8 mouse cellular contexts compared by ENCODE assay signal in the genomic region with DNA sequence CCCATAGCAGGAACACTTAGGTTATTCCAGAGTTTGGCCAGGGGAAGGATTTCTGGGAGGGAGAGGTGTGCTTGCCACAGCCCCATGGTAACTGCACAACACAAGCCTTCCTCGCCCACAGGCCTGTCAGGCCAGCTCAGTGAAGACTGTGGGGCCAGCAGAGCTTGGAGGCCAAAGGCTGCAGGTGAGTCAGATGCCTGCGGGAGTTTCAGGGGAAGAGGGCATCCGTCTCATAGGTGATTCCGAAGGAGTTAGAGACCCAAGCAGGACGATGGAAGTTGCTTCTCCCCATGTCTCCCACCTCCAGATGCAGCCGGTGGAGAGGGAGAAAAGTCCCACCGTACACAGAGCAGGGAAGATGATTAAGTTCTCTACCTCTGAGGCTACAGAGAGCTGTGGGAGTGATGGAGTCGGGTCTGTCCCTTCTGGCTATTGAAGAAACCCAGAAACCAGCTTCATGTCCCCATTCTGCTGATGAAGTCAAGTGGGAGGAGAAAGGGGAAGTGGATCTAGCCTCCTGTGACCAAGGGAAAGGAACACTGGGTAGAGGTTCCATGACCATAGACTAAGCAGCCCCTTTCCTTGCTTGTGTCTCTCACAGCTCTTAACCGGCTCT. TPM values are rescaled to one million over a fixed set of nuclear protein-coding genes. Genes with fewer than 3 reads are reported as not detected.
DNase-seq lines count a peak whose midpoint lies in the region; ATAC-seq and TF ChIP-seq lines count a peak whose summit lies in the region.

A gene (plus strand): TSS at position 120 of the 616 bp plus-strand sequence.

- H3K27ac ChIP-seq in liver, adult 2 months (replicated peaks; ENCODE audit: insufficient read depth, low read depth, low read length): peak within 1 kb of the TSS; percentile 86
- H3K27ac ChIP-seq in embryonic facial prominence, embryonic 14.5 days (replicated peaks; ENCODE audit: low read depth, low read length): peak within 1 kb of the TSS; percentile 88
- peak within 1 kb of the TSS; percentile 78 for H3K27ac ChIP-seq in intestine, embryonic 14.5 days (ENCODE audit: low read depth)

- no peak within 1 kb of the TSS for H3K4me3 ChIP-seq in liver, adult 2 months (ENCODE audit: insufficient read depth, low read depth, low read length)
- no peak within 1 kb of the TSS for H3K4me3 ChIP-seq in embryonic facial prominence, embryonic 14.5 days (ENCODE audit: low read depth, low read length)
- no peak within 1 kb of the TSS for H3K4me3 ChIP-seq in intestine, embryonic 14.5 days (ENCODE audit: low read depth, low read length)

- no peak within 1 kb of the TSS for H3K4me2 ChIP-seq in embryonic facial prominence, embryonic 14.5 days (ENCODE audit: low read depth, low read length)
- H3K4me2 ChIP-seq in intestine, embryonic 14.5 days (ENCODE audit: low read length): peak within 1 kb of the TSS; percentile 39; the same call in 1 of the 2 replicates

- H3K27me3 ChIP-seq in liver, adult 2 months (ENCODE audit: control insufficient read depth, insufficient read depth, low read length): no peaks in the 10 kb centered on the region
- H3K27me3 ChIP-seq in embryonic facial prominence, embryonic 14.5 days (replicated peaks; ENCODE audit: control insufficient read depth, insufficient read depth, low read length): peaks cover 3% of the 10 kb centered on the region; the same call in 1 of the 2 replicates
- peaks cover 4% of the 10 kb centered on the region for H3K27me3 ChIP-seq in intestine, embryonic 14.5 days (replicated peaks; ENCODE audit: control insufficient read depth, insufficient read depth, low read length)

- peak within 1 kb of the TSS; percentile 27; the same call in 1 of the 2 replicates for H3K9ac ChIP-seq in liver, adult 2 months (ENCODE audit: low read depth, low read length)
- H3K9ac ChIP-seq in embryonic facial prominence, embryonic 14.5 days (ENCODE audit: low read depth, low read length): 0 out of 2 replicates have a peak within 1 kb of the TSS, but pooled peaks have one; percentile 52
- peak within 1 kb of the TSS; percentile 20; the same call in 1 of the 2 replicates for H3K9ac ChIP-seq in intestine, embryonic 14.5 days (ENCODE audit: low read length)

- peaks cover 42% of the 10 kb centered on the region for H3K36me3 ChIP-seq in liver, adult 2 months (ENCODE audit: control insufficient read depth, insufficient read depth, low read length)
- H3K36me3 ChIP-seq in embryonic facial prominence, embryonic 14.5 days (ENCODE audit: control insufficient read depth, insufficient read depth, low read length): peaks cover 12% of the 10 kb centered on the region
- H3K36me3 ChIP-seq in intestine, embryonic 14.5 days (ENCODE audit: control insufficient read depth, insufficient read depth, low read length): 0 out of 2 replicates have a peak, but pooled peaks cover 4% of the 10 kb centered on the region

- TF ChIP-seq CTCF in liver, adult 2 months (IDR thresholded peaks at IDR 0.05; ENCODE audit: low read depth, low read length): no peak

- DNase-seq in liver, adult 2 months (ENCODE audit: extremely low read depth, low read depth, low spot score): no peak
- DNase-seq in liver: no peak
- no peak for DNase-seq in embryonic facial prominence, embryonic 14.5 days (ENCODE audit: low spot score)
- no peak for DNase-seq in intestine, embryonic 14.5 days (ENCODE audit: low spot score)
- DNase-seq in frontal cortex, postnatal 36 days (ENCODE audit: low spot score in 2 of 2): no peak
- DNase-seq in cerebellum, adult 18-20 months: no peak
- DNase-seq in spleen, postnatal 10 days (ENCODE audit: low spot score in 2 of 2): no peak

- peaks cover 15% of the 10 kb centered on the region for H3K4me1 ChIP-seq in liver, adult 2 months (ENCODE audit: control insufficient read depth, insufficient read depth, low read length)
- H3K4me1 ChIP-seq in embryonic facial prominence, embryonic 14.5 days (ENCODE audit: control insufficient read depth, insufficient read depth, low read length): peaks cover 21% of the 10 kb centered on the region
- peaks cover 25% of the 10 kb centered on the region for H3K4me1 ChIP-seq in intestine, embryonic 14.5 days (replicated peaks; ENCODE audit: control insufficient read depth, insufficient read depth, low read length)

- 75% methylated on average over 9 of the region's 9 CpGs for WGBS in liver, adult 2 months
- WGBS in embryonic facial prominence, embryonic 14.5 days: 80% methylated on average over 9 of the region's 9 CpGs
- WGBS in intestine, embryonic 14.5 days: 80% methylated on average over 9 of the region's 9 CpGs

- 0 out of 2 replicates have a peak, but pooled peaks have one; percentile 40 for TF ChIP-seq POLR2A in liver, adult 2 months (IDR thresholded peaks at IDR 0.05; ENCODE audit: extremely low read depth, insufficient read depth, low read length)

- no peaks in the 10 kb centered on the region for H3K9me3 ChIP-seq in embryonic facial prominence, embryonic 14.5 days (ENCODE audit: control insufficient read depth, low read length)
- H3K9me3 ChIP-seq in intestine, embryonic 14.5 days (ENCODE audit: control insufficient read depth, low read length): no peaks in the 10 kb centered on the region

- no peak for ATAC-seq in embryonic facial prominence, embryonic 14.5 days (ENCODE audit: low read depth)
- no peak for ATAC-seq in intestine, embryonic 14.5 days (replicated peaks; ENCODE audit: low FRiP score, low TSS enrichment, low read depth)
- ATAC-seq in monocyte, adult 5-6 weeks (replicated peaks; ENCODE audit: insufficient number of reproducible peaks, low FRiP score, low TSS enrichment, poor library complexity, severe bottlenecking): peak; percentile 18; the same call in 1 of the 2 replicates

- H3K79me2 ChIP-seq in liver, adult 2 months (ENCODE audit: control insufficient read depth, insufficient read depth, low read length): no peaks in the 10 kb centered on the region

RNA-seq across cellular contexts. Expression of the gene that starts here (rescaled TPM):
- not detected in 2 replicates for total RNA-seq in liver, adult 2 months (2014; rRNA removed)
- polyA plus RNA-seq in liver, adult 2 months (2012; rRNA removed): 0.17 TPM in 1 of 2 replicates, not detected in the other
- polyA plus RNA-seq in embryonic facial prominence, embryonic 14.5 days (2014; fragmentation: Nextera tagmentation; extraction: Ambion mirVana): 0.30 and 0.84 TPM in 2 replicates
- polyA plus RNA-seq in intestine, embryonic 14.5 days (2014; fragmentation: Nextera tagmentation; extraction: Ambion mirVana): not detected in 2 replicates
- 3.4 TPM in 1 of 3 replicates, not detected in the others for total RNA-seq in monocyte, adult 5-6 weeks (2017)
